Mouse (Mus musculus): ENCODE measurements around the gene Pxmp4. TPM values are rescaled to one million over a fixed set of nuclear protein-coding genes. Genes with fewer than 3 reads are reported as not detected.

The Pxmp4 gene
- polyA plus RNA-seq, 2 experiments, result 20.6 to 27.0 TPM

DNA sequence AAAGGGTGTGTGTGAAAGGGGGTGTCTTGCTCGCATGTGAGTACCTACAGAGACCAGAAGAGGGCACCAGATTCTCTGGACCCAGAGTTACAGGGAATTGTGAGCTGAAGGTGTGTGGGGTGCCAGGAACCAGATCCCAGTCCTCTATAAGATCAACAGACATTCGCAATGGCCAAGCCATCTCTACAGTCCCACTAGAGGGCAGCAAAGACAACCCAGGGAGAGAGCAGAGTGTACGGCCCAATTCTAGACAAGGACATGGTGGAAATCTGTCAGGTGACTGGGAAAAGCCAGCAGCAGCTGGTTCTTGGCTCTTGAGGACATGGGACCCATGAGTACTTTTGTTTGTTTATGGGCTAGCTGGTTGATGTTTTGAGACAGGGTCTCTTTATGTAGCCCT is 10.5 kb downstream of the Pxmp4 start:
- Histone ChIP-seq H3K4me1 (ENCODE audit: control insufficient read depth, insufficient read depth, low read length) (no peaks in the 10 kb centered on the region), H3K27me3 (ENCODE audit: control insufficient read depth, insufficient read depth, low read length) (no peaks in the 10 kb centered on the region), H3K9ac (ENCODE audit: low read depth, low read length, severe bottlenecking) (no peak overlapping the region), H3K4me3 (replicated peaks; ENCODE audit: low read length) (no peak overlapping the region), H3K36me3 (ENCODE audit: control insufficient read depth, insufficient read depth, low read length) (peaks cover 7% of the 10 kb centered on the region), H3K27ac (replicated peaks; ENCODE audit: low read depth, low read length) (no peak overlapping the region), H3K4me2 (replicated peaks; ENCODE audit: low read depth, low read length, severe bottlenecking) (no peak overlapping the region), H3K9me3 (ENCODE audit: control insufficient read depth, low read length) (no peaks in the 10 kb centered on the region)
- ATAC-seq (ENCODE audit: low FRiP score, low read depth) (no peak), DNase-seq (ENCODE audit: low spot score) (no peak)
- TF ChIP-seq POLR2A (IDR thresholded peaks at IDR 0.05; ENCODE audit: borderline replicate concordance, extremely low read depth, insufficient read depth, insufficient read length), result no peak
- 72% methylated on average over 3 of the region's 3 CpGs for WGBS

DNA sequence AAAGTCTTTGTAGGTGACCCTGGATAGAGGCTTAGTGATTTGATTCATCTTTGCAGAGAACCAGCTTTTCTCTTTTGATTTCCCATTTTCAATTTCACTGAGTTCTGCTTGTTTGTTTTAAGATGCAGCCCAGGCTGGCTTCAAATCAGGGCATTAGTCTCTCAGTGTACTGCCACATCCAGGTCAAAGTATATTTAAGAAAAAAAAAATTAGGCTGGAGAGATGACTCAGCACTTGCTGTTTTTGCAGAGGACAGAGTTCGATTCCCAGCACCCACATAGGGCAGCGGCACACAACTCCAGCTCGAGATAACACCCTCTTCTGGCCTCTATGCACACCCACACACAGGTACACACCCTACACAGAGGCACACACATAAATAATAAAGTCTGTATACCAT is 12.3 kb downstream of the Pxmp4 start:
- Histone ChIP-seq H3K36me3 (ENCODE audit: control insufficient read depth, insufficient read depth, low read length) (peaks cover 19% of the 10 kb centered on the region), H3K9ac (ENCODE audit: low read depth, low read length, severe bottlenecking) (no peak overlapping the region), H3K4me1 (ENCODE audit: control insufficient read depth, insufficient read depth, low read length) (no peaks in the 10 kb centered on the region), H3K9me3 (ENCODE audit: control insufficient read depth, low read length) (no peaks in the 10 kb centered on the region), H3K27ac (replicated peaks; ENCODE audit: low read depth, low read length) (no peak overlapping the region), H3K4me3 (replicated peaks; ENCODE audit: low read length) (no peak overlapping the region), H3K27me3 (ENCODE audit: control insufficient read depth, insufficient read depth, low read length) (no peaks in the 10 kb centered on the region), H3K4me2 (replicated peaks; ENCODE audit: low read depth, low read length, severe bottlenecking) (no peak overlapping the region)
- ATAC-seq (ENCODE audit: low FRiP score, low read depth) (no peak), DNase-seq (ENCODE audit: low spot score) (no peak)
- 91% methylated on average over 3 of the region's 3 CpGs for WGBS
- no peak for TF ChIP-seq POLR2A (IDR thresholded peaks at IDR 0.05; ENCODE audit: borderline replicate concordance, extremely low read depth, insufficient read depth, insufficient read length)

DNA sequence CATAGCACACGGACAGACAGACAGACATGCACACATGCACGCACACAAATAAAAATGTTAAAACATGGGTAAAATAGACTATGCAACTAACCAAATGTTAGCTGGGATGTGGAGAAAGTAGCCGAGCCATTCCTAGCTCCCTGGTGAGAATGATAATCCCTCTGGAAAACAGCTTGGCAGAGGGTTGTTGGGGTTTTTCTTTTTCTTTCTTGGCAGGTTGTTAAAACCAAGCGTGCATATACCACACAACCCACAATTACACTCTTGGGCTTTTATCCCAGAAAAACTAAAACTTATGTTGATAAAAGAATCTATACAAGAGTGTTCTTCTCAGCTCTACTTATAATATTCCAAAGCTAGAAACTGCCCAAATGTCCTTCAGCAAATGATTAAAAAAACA is 14.5 kb downstream of the Pxmp4 start:
- H3K4me3 ChIP-seq (replicated peaks; ENCODE audit: low read length), result no peak overlapping the region
- ATAC-seq (ENCODE audit: low FRiP score, low read depth), result no peak
- no peak for DNase-seq (ENCODE audit: low spot score)
- H3K9ac ChIP-seq (ENCODE audit: low read depth, low read length, severe bottlenecking), result no peak overlapping the region
- 0 out of 2 replicates have a peak, but pooled peaks cover 5% of the 10 kb centered on the region for H3K4me1 ChIP-seq (ENCODE audit: control insufficient read depth, insufficient read depth, low read length)
- H3K9me3 ChIP-seq (ENCODE audit: control insufficient read depth, low read length), result no peaks in the 10 kb centered on the region
- peaks cover 12% of the 10 kb centered on the region; the same call in 1 of the 2 replicates for H3K36me3 ChIP-seq (ENCODE audit: control insufficient read depth, insufficient read depth, low read length)
- no peak for TF ChIP-seq POLR2A (IDR thresholded peaks at IDR 0.05; ENCODE audit: borderline replicate concordance, extremely low read depth, insufficient read depth, insufficient read length)
- 80% methylated on average over 4 of the region's 4 CpGs for WGBS
- no peaks in the 10 kb centered on the region for H3K27me3 ChIP-seq (ENCODE audit: control insufficient read depth, insufficient read depth, low read length)
- no peak overlapping the region for H3K27ac ChIP-seq (replicated peaks; ENCODE audit: low read depth, low read length)
- H3K4me2 ChIP-seq (replicated peaks; ENCODE audit: low read depth, low read length, severe bottlenecking), result no peak overlapping the region

DNA sequence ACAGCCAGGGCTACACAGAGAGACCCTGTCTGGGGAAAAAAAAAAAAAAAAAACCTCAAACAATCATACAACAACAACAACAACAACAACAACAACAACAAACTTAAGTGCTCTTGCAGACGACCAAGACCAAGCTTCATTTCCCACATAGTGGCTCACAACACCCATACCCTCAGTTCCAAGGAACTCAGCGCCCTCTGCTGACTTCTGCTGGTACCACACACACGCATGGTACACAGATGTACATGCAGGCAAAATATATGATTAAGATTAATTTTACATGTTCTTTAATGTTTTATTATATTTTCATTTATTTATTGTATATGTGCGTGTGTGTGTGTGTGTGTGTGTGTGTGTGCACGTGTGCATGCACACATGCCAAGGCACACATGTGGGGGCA is 17.1 kb downstream of the Pxmp4 start:
- 75% methylated on average over 5 of the region's 5 CpGs for WGBS
- 0 out of 2 replicates have a peak, but pooled peaks cover 5% of the 10 kb centered on the region for H3K4me1 ChIP-seq (ENCODE audit: control insufficient read depth, insufficient read depth, low read length)
- no peaks in the 10 kb centered on the region for H3K9me3 ChIP-seq (ENCODE audit: control insufficient read depth, low read length)
- H3K4me2 ChIP-seq (replicated peaks; ENCODE audit: low read depth, low read length, severe bottlenecking), result no peak overlapping the region
- ATAC-seq (ENCODE audit: low FRiP score, low read depth), result no peak
- H3K36me3 ChIP-seq (ENCODE audit: control insufficient read depth, insufficient read depth, low read length), result 0 out of 2 replicates have a peak, but pooled peaks cover 12% of the 10 kb centered on the region
- H3K9ac ChIP-seq (ENCODE audit: low read depth, low read length, severe bottlenecking), result no peak overlapping the region
- no peak overlapping the region for H3K4me3 ChIP-seq (replicated peaks; ENCODE audit: low read length)
- DNase-seq (ENCODE audit: low spot score), result no peak
- H3K27ac ChIP-seq (replicated peaks; ENCODE audit: low read depth, low read length), result no peak overlapping the region
- TF ChIP-seq POLR2A (IDR thresholded peaks at IDR 0.05; ENCODE audit: borderline replicate concordance, extremely low read depth, insufficient read depth, insufficient read length), result no peak
- no peaks in the 10 kb centered on the region for H3K27me3 ChIP-seq (ENCODE audit: control insufficient read depth, insufficient read depth, low read length)

DNA sequence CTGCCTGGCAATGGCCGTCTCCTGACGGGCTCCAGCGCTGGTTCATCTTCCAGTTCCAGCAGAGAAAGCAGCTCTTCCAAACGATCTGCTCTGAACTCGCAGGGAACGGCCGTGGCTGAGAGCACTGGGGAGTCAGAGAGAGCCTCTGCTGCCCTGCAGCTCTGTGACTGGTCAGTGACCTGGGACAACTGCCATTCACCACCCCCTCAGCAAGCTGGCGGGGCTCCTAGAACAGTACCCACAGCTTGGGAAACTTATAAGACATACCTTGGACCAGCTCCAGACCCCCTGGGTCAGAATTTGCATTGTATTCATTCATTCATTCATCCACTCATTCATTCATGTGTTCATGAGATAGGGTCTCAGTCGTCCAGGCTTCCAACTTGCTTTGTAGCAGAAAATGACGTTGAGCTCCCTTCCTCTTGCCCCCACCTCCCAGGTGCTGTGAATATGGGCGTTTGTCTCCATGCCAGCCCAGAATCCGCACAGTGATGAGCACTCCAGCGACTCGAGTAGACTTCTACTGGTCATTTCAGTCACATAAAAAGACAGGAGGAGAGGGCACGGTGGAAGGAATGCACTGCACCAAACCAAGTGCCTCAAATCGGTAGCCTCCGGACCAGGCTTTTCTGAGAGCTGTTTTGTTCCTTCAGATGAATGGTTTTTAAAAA is 18.4 kb downstream of the Pxmp4 start:
- H3K4me1 ChIP-seq (ENCODE audit: control insufficient read depth, insufficient read depth, low read length), result 0 out of 2 replicates have a peak, but pooled peaks cover 5% of the 10 kb centered on the region
- H3K9me3 ChIP-seq (ENCODE audit: control insufficient read depth, low read length), result no peaks in the 10 kb centered on the region
- H3K4me3 ChIP-seq (replicated peaks; ENCODE audit: low read length), result no peak overlapping the region
- no peak overlapping the region for H3K4me2 ChIP-seq (replicated peaks; ENCODE audit: low read depth, low read length, severe bottlenecking)
- no peak overlapping the region for H3K27ac ChIP-seq (replicated peaks; ENCODE audit: low read depth, low read length)
- 56% methylated on average over 17 of the region's 17 CpGs for WGBS
- DNase-seq (ENCODE audit: low spot score) (no peak), ATAC-seq (ENCODE audit: low FRiP score, low read depth) (no peak)
- H3K9ac ChIP-seq (ENCODE audit: low read depth, low read length, severe bottlenecking), result no peak overlapping the region
- no peak for TF ChIP-seq POLR2A (IDR thresholded peaks at IDR 0.05; ENCODE audit: borderline replicate concordance, extremely low read depth, insufficient read depth, insufficient read length)
- H3K27me3 ChIP-seq (ENCODE audit: control insufficient read depth, insufficient read depth, low read length), result no peaks in the 10 kb centered on the region
- 0 out of 2 replicates have a peak, but pooled peaks cover 12% of the 10 kb centered on the region for H3K36me3 ChIP-seq (ENCODE audit: control insufficient read depth, insufficient read depth, low read length)
